Mouse (Mus musculus) heart, embryonic 14.5 days (tissue): Measurements from ENCODE around the gene Adat3. TPM values are rescaled to one million over a fixed set of nuclear protein-coding genes. Genes with fewer than 3 reads are reported as not detected.
A peak's percentile ranks its signal among the peaks of the same experiment; 100 is the strongest.
"Not testable (repeated sequence)": the region's sequence is repeated elsewhere in the genome, so short reads cannot be mapped to it uniquely, and the experiment has no call there.

ENCODE experiments used
- ATAC-seq: fragments of 200-750 bp; cut with Nextera tagmentation; 2 replicates; pipeline ENCODE4 v1.8.0; 2017; ENCODE audit warnings: low read depth, moderate TSS enrichment; ENCODE audit not compliant: insufficient number of reproducible peaks, insufficient read depth, low FRiP score
- H3K27ac ChIP-seq, 2 experiments: fragments of 200-500 bp in 1 of 2; fragments of 300-500 bp in 1 of 2; sonication (generic) in 1 of 2; replicated peaks in 1 of 2; 2 replicates each; pipeline ENCODE4 v1.5.1; 2012 to 2014; ENCODE audit warnings: low read depth in 2 of 2, low read length in 2 of 2, control low read depth in 1 of 2, mild to moderate bottlenecking in 1 of 2, mixed read lengths in 1 of 2; ENCODE audit not compliant: control insufficient read depth in 1 of 2, insufficient read depth in 1 of 2
- H3K27me3 ChIP-seq: fragments of 300-500 bp; sonication (generic); 2 replicates; pipeline ENCODE4 v1.6.1; 2014; ENCODE audit warnings: mild to moderate bottlenecking, low read length, control low read depth; ENCODE audit not compliant: control insufficient read depth, insufficient read depth
- H3K36me3 ChIP-seq: fragments of 300-500 bp; sonication (generic); 2 replicates; pipeline ENCODE4 v1.6.1; 2014; ENCODE audit warnings: mild to moderate bottlenecking, control low read depth, low read length, mixed read lengths; ENCODE audit not compliant: control insufficient read depth, insufficient read depth
- H3K4me1 ChIP-seq, 2 experiments: fragments of 200-500 bp in 1 of 2; fragments of 300-500 bp in 1 of 2; sonication (generic) in 1 of 2; 2 replicates each; pipeline ENCODE4 v1.6.1; 2012 to 2014; ENCODE audit warnings: low read length in 2 of 2, control low read depth in 1 of 2, mixed read lengths in 1 of 2; ENCODE audit not compliant: control insufficient read depth in 2 of 2, insufficient read depth in 2 of 2
- H3K4me2 ChIP-seq: fragments of 300-500 bp; sonication (generic); 2 replicates; pipeline ENCODE4 v1.6.1; 2014; ENCODE audit warnings: mild to moderate bottlenecking, low read length
- H3K4me3 ChIP-seq, 2 experiments: fragments of 200-500 bp in 1 of 2; fragments of 300-500 bp in 1 of 2; sonication (generic) in 1 of 2; 2 replicates each; pipeline ENCODE4 v1.5.1; 2012 to 2014; ENCODE audit warnings: low read length in 2 of 2, mild to moderate bottlenecking in 2 of 2, control low read depth in 1 of 2, low read depth in 1 of 2, moderate library complexity in 1 of 2; ENCODE audit not compliant: control insufficient read depth in 1 of 2, insufficient read depth in 1 of 2
- H3K9ac ChIP-seq: fragments of 300-500 bp; sonication (generic); 2 replicates; pipeline ENCODE4 v1.6.1; 2014; ENCODE audit warnings: mild to moderate bottlenecking, low read length
- H3K9me3 ChIP-seq: fragments of 300-500 bp; sonication (generic); 2 replicates; pipeline ENCODE4 v1.6.1; 2016; ENCODE audit warnings: low read length, control low read depth; ENCODE audit not compliant: control insufficient read depth
- WGBS: fragments of 180-500 bp; shearing (Covaris S2); extraction: QIAGEN DNeasy Blood & Tissue Kit; methylation state at CpG from one replicate; pipeline ENCODE4 v1.1.7; 2014; 5-methylcytosine and 5-hydroxymethylcytosine counted together
- polyA plus RNA-seq: library from polyadenylated mRNA; unstranded; fragments of >200 nt; fragmentation: Nextera tagmentation; extraction: Ambion mirVana; gene quantifications from 2 replicates; pipeline ENCODE4 v1.2.1, GENCODE M21; 2014

Gene Adat3
- polyA plus RNA-seq, 1 experiment from 2014 or later = 2.6 TPM

- Histone ChIP-seq H3K4me2 (peak within 1 kb of the TSS; percentile 98), H3K4me3 (peak within 1 kb of the TSS; percentile 97 to 98), H3K27ac (peak within 1 kb of the TSS; percentile 58 to 75; a peak in 3 of 4 replicates), H3K27me3 (no peaks in the 10 kb centered on the region), H3K36me3 (peaks cover 15% of the 10 kb centered on the region), H3K4me1 (peaks cover 8 to 19% of the 10 kb centered on the region in 2 experiments), H3K9me3 (no peaks in the 10 kb centered on the region), H3K9ac (peak within 1 kb of the TSS; percentile 98)
- WGBS = under 1% methylated on average over 70 of the region's 73 CpGs
- peak; percentile 93 for ATAC-seq
These were observed 12.5 kb upstream of the Adat3 start, which contains the start of gene Abhd17a for GRCm38 (mm10) chr10:80589879-80590854. TSS of gene Abhd17a (minus strand) at chr10:80590341.

GRCm38 (mm10) chr10:80596318-80596717 lies 6.4 kb upstream of the Adat3 start:
- no peak overlapping the region for H3K9ac ChIP-seq
- H3K4me1 ChIP-seq = no peaks in the 10 kb centered on the region
- no peaks in the 10 kb centered on the region for H3K36me3 ChIP-seq
- H3K9me3 ChIP-seq = no peaks in the 10 kb centered on the region
- H3K4me3 ChIP-seq = no peak overlapping the region
- H3K27me3 ChIP-seq = no peaks in the 10 kb centered on the region
- H3K27ac ChIP-seq = no peak overlapping the region
- 38% methylated on average over 4 of the region's 4 CpGs for WGBS
- ATAC-seq = no peak
- no peak overlapping the region for H3K4me2 ChIP-seq

- Histone ChIP-seq H3K9ac (peak overlapping the region; percentile 82), H3K4me3 (peak overlapping the region; percentile 79 to 85), H3K4me2 (peak overlapping the region; percentile 94), H3K4me1 (peaks cover 10 to 13% of the 10 kb centered on the region in 2 experiments), H3K9me3 (no peaks in the 10 kb centered on the region), H3K36me3 (peaks cover 23% of the 10 kb centered on the region), H3K27ac (peak overlapping the region; percentile 70 to 80), H3K27me3 (no peaks in the 10 kb centered on the region)
- no peak for ATAC-seq
- 27% methylated on average over 7 of the region's 7 CpGs for WGBS
These were observed 684 bp downstream of the Adat3 start for GRCm38 (mm10) chr10:80603364-80603763.

GRCm38 (mm10) chr10:80604001-80604509 lies 1.4 kb downstream of the Adat3 start:
- no peaks in the 10 kb centered on the region for H3K27me3 ChIP-seq
- peaks cover 30% of the 10 kb centered on the region for H3K36me3 ChIP-seq
- H3K27ac ChIP-seq = no peak overlapping the region
- peak overlapping the region; percentile 94 for H3K4me2 ChIP-seq
- WGBS = 84% methylated on average over 7 of the region's 7 CpGs
- peak overlapping the region in 1 of 2 experiments; percentile 85; a peak in 1 of 4 replicates for H3K4me3 ChIP-seq
- ATAC-seq = no peak
- peaks cover 10 to 13% of the 10 kb centered on the region in 2 experiments for H3K4me1 ChIP-seq
- no peaks in the 10 kb centered on the region for H3K9me3 ChIP-seq
- H3K9ac ChIP-seq = peak overlapping the region; percentile 82

- no peak for ATAC-seq
These were observed 2.3 kb downstream of the Adat3 start for GRCm38 (mm10) chr10:80604988-80605387.

GRCm38 (mm10) chr10:80605721-80606120 lies 3.0 kb downstream of the Adat3 start, which contains the start of gene Gm49322:
TSS of gene Gm49322 (plus strand) at chr10:80606021.
- not testable (repeated sequence) for H3K4me3 ChIP-seq, H3K27me3 ChIP-seq, ATAC-seq, H3K27ac ChIP-seq, H3K9ac ChIP-seq, H3K4me2 ChIP-seq, H3K9me3 ChIP-seq
- Histone ChIP-seq H3K36me3 (peaks cover 40% of the 10 kb centered on the region), H3K4me1 (peaks cover 10 to 13% of the 10 kb centered on the region in 2 experiments)
- 76% methylated on average over 4 of the region's 4 CpGs for WGBS

More at GRCm38 (mm10) chr10:80604988-80605387, 2.3 kb downstream of the Adat3 start:
- no peak overlapping the region for H3K4me3 ChIP-seq
- H3K9me3 ChIP-seq = no peaks in the 10 kb centered on the region
- no peak overlapping the region for H3K27ac ChIP-seq
- WGBS = 80% methylated on average over 2 of the region's 2 CpGs
- no peak overlapping the region for H3K9ac ChIP-seq
- no peaks in the 10 kb centered on the region for H3K27me3 ChIP-seq
- H3K36me3 ChIP-seq = peaks cover 40% of the 10 kb centered on the region
- peaks cover 10 to 13% of the 10 kb centered on the region in 2 experiments for H3K4me1 ChIP-seq
- no peak overlapping the region for H3K4me2 ChIP-seq

- peaks cover 10 to 13% of the 10 kb centered on the region in 2 experiments for H3K4me1 ChIP-seq
- H3K9ac ChIP-seq = no peak overlapping the region
- no peak overlapping the region for H3K27ac ChIP-seq
- ATAC-seq = no peak
- no peaks in the 10 kb centered on the region for H3K27me3 ChIP-seq
- H3K9me3 ChIP-seq = no peaks in the 10 kb centered on the region
- 88% methylated on average over 23 of the region's 23 CpGs for WGBS
- H3K36me3 ChIP-seq = peaks cover 40% of the 10 kb centered on the region
- H3K4me3 ChIP-seq = no peak overlapping the region
- H3K4me2 ChIP-seq = no peak overlapping the region
These were observed 3.6 kb downstream of the Adat3 start for GRCm38 (mm10) chr10:80606306-80606705.
